Mouse (Mus musculus) ES-E14 (cell line): Measurements from ENCODE around the gene Piezo1. TPM values are rescaled to one million over a fixed set of nuclear protein-coding genes. Genes with fewer than 3 reads are reported as not detected.

Experiments
- DNase-seq: peaks from one replicate; pipeline ENCODE4 v3.0.0-alpha.2; 2013; ENCODE audit warnings: low read depth, low spot score
- H3K27ac ChIP-seq: 2 replicates; pipeline ENCODE4 v1.5.1; 2012; ENCODE audit warnings: low read depth, mild to moderate bottlenecking, low read length, moderate library complexity, mixed read lengths; ENCODE audit not compliant: poor library complexity, insufficient read depth, severe bottlenecking
- H3K36me3 ChIP-seq: 2 replicates; pipeline ENCODE4 v1.6.1; 2012; ENCODE audit warnings: mild to moderate bottlenecking, low read length, moderate library complexity, mixed read lengths; ENCODE audit not compliant: control insufficient read depth, poor library complexity, insufficient read depth, severe bottlenecking
- H3K4me1 ChIP-seq, 2 experiments: fragments of 150-350 bp in 1 of 2; sonication (generic) in 1 of 2; 2 replicates each; pipeline ENCODE4 v1.6.1; 2012; ENCODE audit warnings: low read length in 2 of 2, mild to moderate bottlenecking in 1 of 2, mixed read lengths in 1 of 2; ENCODE audit not compliant: control insufficient read depth in 2 of 2, insufficient read depth in 2 of 2, poor library complexity in 1 of 2
- H3K4me3 ChIP-seq, 2 experiments: fragments of 150-350 bp in 1 of 2; sonication (generic) in 1 of 2; 2 replicates each; pipeline ENCODE4 v1.5.1; 2012; ENCODE audit warnings: low read length in 2 of 2, low read depth in 1 of 2, mild to moderate bottlenecking in 1 of 2, mixed read lengths in 1 of 2; ENCODE audit not compliant: insufficient read depth in 1 of 2, poor library complexity in 1 of 2, severe bottlenecking in 1 of 2
- H3K9ac ChIP-seq: 2 replicates; pipeline ENCODE4 v1.6.1; 2012; ENCODE audit warnings: low read depth, mild to moderate bottlenecking, low read length, mixed read lengths; ENCODE audit not compliant: poor library complexity, insufficient read depth, severe bottlenecking
- H3K9me3 ChIP-seq: fragments of 150-350 bp; sonication (generic); 2 replicates; pipeline ENCODE4 v1.6.1; 2012; ENCODE audit warnings: low read depth, mild to moderate bottlenecking, low read length; ENCODE audit not compliant: control insufficient read depth, insufficient read depth
- CHD2 ChIP-seq: IDR thresholded peaks from 2 replicates; pipeline ENCODE4 v1.6.1; 2014; ENCODE audit warnings: mild to moderate bottlenecking, low read depth, low read length, inconsistent platforms
- HCFC1 ChIP-seq: IDR thresholded peaks from 2 replicates; pipeline ENCODE4 v1.6.1; 2012; ENCODE audit warnings: low read length, inconsistent platforms, borderline replicate concordance; ENCODE audit not compliant: insufficient read depth
- MAFK ChIP-seq: IDR thresholded peaks from 2 replicates; pipeline ENCODE4 v1.6.1; 2014; ENCODE audit warnings: mild to moderate bottlenecking, low read depth, low read length, inconsistent platforms; ENCODE audit not compliant: insufficient read depth
- ZC3H11A ChIP-seq: IDR thresholded peaks from 2 replicates; pipeline ENCODE4 v1.6.1; 2012; ENCODE audit warnings: low read depth, mild to moderate bottlenecking, inconsistent platforms, low read length, borderline replicate concordance
- ZNF384 ChIP-seq: IDR thresholded peaks from 2 replicates; pipeline ENCODE4 v1.6.1; 2012; ENCODE audit warnings: low read depth, low read length, inconsistent platforms
- in situ Hi-C, 2 experiments: fragments of 600-800 bp; cut with MboI; formaldehyde crosslinking; loops; one replicate each; pipeline ENCODE4 v1.15.1; 2025; ENCODE audit warnings: low sequenced_read_pairs in 2 of 2, inconsistent platforms in 1 of 2; ENCODE audit not compliant: unreplicated experiment in 2 of 2
- total RNA-seq: library from RNA; depleted of rRNA; stranded (reverse); fragments of 300-350 nt; gene quantifications from 2 replicates; pipeline ENCODE4 v1.2.3, GENCODE M21; 2012

Gene Piezo1
- total RNA-seq, 1 experiment, result 204 TPM

GRCm38 (mm10) chr8:122457171-122457570, 94.0 kb downstream of the Piezo1 start:
- in situ Hi-C loops, result no loop called here
- Histone ChIP-seq H3K9me3 (no peaks in the 10 kb centered on the region), H3K4me1 (peaks cover 0 to 16% of the 10 kb centered on the region in 2 experiments; a peak in 2 of 4 replicates), H3K27ac (no peak overlapping the region), H3K36me3 (peaks cover 4% of the 10 kb centered on the region; the same call in 1 of the 2 replicates), H3K4me3 (no peak overlapping the region), H3K9ac (no peak overlapping the region)
- DNase-seq, result no peak
- no peak for TF ChIP-seq MAFK
- no peak for TF ChIP-seq CHD2
- no peak for TF ChIP-seq HCFC1
- no peak for TF ChIP-seq ZNF384
- TF ChIP-seq ZC3H11A, result no peak

GRCm38 (mm10) chr8:122454409-122454808, 96.7 kb downstream of the Piezo1 start:
- TF ChIP-seq ZNF384, result no peak
- no peak for TF ChIP-seq MAFK
- TF ChIP-seq HCFC1, result no peak
- TF ChIP-seq ZC3H11A, result no peak
- no peak for TF ChIP-seq CHD2
- DNase-seq, result no peak
- H3K36me3 ChIP-seq, result peaks cover 4% of the 10 kb centered on the region; the same call in 1 of the 2 replicates
- H3K4me3 ChIP-seq, result no peak overlapping the region
- no peaks in the 10 kb centered on the region; a peak in 1 of 4 replicates for H3K4me1 ChIP-seq
- in situ Hi-C loops, result no loop called here
- H3K9ac ChIP-seq, result no peak overlapping the region
- no peaks in the 10 kb centered on the region for H3K9me3 ChIP-seq
- no peak overlapping the region for H3K27ac ChIP-seq

GRCm38 (mm10) chr8:122452154-122452553, 99.0 kb downstream of the Piezo1 start:
- Histone ChIP-seq H3K36me3 (peaks cover 4% of the 10 kb centered on the region; the same call in 1 of the 2 replicates), H3K27ac (no peak overlapping the region), H3K9me3 (no peaks in the 10 kb centered on the region), H3K9ac (no peak overlapping the region), H3K4me1 (no peaks in the 10 kb centered on the region; a peak in 1 of 4 replicates), H3K4me3 (no peak overlapping the region)
- no peak for DNase-seq
- in situ Hi-C loops, result no loop called here
- TF ChIP-seq ZNF384 (no peak), HCFC1 (no peak), MAFK (no peak), ZC3H11A (no peak), CHD2 (no peak)

- H3K9me3 ChIP-seq, result no peaks in the 10 kb centered on the region
- peaks cover 3% of the 10 kb centered on the region; the same call in 1 of the 2 replicates for H3K36me3 ChIP-seq
- no peak for DNase-seq
These were observed 99.9 kb downstream of the Piezo1 start for GRCm38 (mm10) chr8:122451161-122451703.

GRCm38 (mm10) chr8:122445203-122445602, 105.9 kb downstream of the Piezo1 start:
- Histone ChIP-seq H3K9me3 (no peaks in the 10 kb centered on the region), H3K4me3 (no peak overlapping the region), H3K4me1 (peaks cover 0 to 5% of the 10 kb centered on the region in 2 experiments; a peak in 1 of 4 replicates), H3K9ac (no peak overlapping the region), H3K36me3 (no peaks in the 10 kb centered on the region), H3K27ac (no peak overlapping the region)
- TF ChIP-seq ZC3H11A, result no peak
- TF ChIP-seq CHD2, result no peak
- TF ChIP-seq ZNF384, result no peak
- no peak for DNase-seq
- in situ Hi-C loops, result no loop called here

More at GRCm38 (mm10) chr8:122451161-122451703, 99.9 kb downstream of the Piezo1 start:
- H3K4me3 ChIP-seq, result no peak overlapping the region
- TF ChIP-seq ZNF384 (no peak), HCFC1 (no peak), ZC3H11A (no peak), CHD2 (no peak), MAFK (no peak)
- no peak overlapping the region for H3K27ac ChIP-seq
- H3K9ac ChIP-seq, result no peak overlapping the region
- in situ Hi-C loops, result no loop called here
- H3K4me1 ChIP-seq, result no peaks in the 10 kb centered on the region; a peak in 1 of 4 replicates
